21 mouse cellular contexts compared by ENCODE assay signal in the genomic region with DNA sequence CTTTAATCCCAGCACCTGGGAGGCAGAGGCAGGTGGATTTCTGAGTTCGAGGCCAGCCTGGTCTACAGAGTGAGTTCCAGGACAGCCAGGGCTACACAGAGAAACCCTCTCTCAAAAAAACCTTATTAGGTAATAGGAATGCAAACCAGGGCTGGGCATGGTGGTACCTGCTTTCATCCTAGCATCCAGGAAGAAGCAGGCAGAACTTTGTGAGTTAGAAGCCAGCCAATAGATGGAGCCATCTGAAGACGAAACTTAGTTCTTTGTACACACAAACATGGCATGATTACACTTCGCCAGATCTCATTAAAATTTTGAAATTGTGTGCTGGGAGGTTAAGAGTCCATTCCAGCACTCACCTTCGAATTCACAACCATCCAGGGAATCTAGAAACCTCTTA. TPM values are rescaled to one million over a fixed set of nuclear protein-coding genes. Genes with fewer than 3 reads are reported as not detected.
DNase-seq lines count a peak whose midpoint lies in the region; ATAC-seq and TF ChIP-seq lines count a peak whose summit lies in the region.
"Had no signal": no experiment of that assay in that cellular context is flagged by ENCODE, and none has a peak within 500 bp of the region (broad histone marks: within the 10 kb centered on the region; RNA-seq: fewer than 3 reads in every experiment).

No protein-coding gene starts in this region.

- H3K27ac ChIP-seq in embryonic facial prominence, embryonic 14.5 days (replicated peaks; ENCODE audit: low read depth, low read length), result no peak overlapping the region
- H3K27ac ChIP-seq in embryonic facial prominence, embryonic 10.5 days (replicated peaks), result no peak overlapping the region
- H3K27ac ChIP-seq in hindbrain, postnatal 0 days, result no peak overlapping the region
- no peak overlapping the region for H3K27ac ChIP-seq in hindbrain, embryonic 12.5 days
- H3K27ac ChIP-seq in lung, postnatal 0 days (ENCODE audit: low read length), result no peak overlapping the region
- no peak overlapping the region for H3K27ac ChIP-seq in intestine, postnatal 0 days (ENCODE audit: low read depth, low read length)
- H3K27ac ChIP-seq: embryonic facial prominence, embryonic 15.5 days; heart, embryonic 13.5 days; hindbrain, embryonic 14.5 days; left cerebral cortex, adult 2 months; liver, embryonic 14.5 days; midbrain, embryonic 13.5 days had no signal

- H3K9me3 ChIP-seq in embryonic facial prominence, embryonic 14.5 days (ENCODE audit: control insufficient read depth, low read length), result no peaks in the 10 kb centered on the region
- no peaks in the 10 kb centered on the region for H3K9me3 ChIP-seq in embryonic facial prominence, embryonic 10.5 days
- no peaks in the 10 kb centered on the region for H3K9me3 ChIP-seq in hindbrain, postnatal 0 days (ENCODE audit: low read length)
- H3K9me3 ChIP-seq in hindbrain, embryonic 12.5 days (replicated peaks), result no peaks in the 10 kb centered on the region
- H3K9me3 ChIP-seq in lung, postnatal 0 days (ENCODE audit: low read length), result no peaks in the 10 kb centered on the region
- no peaks in the 10 kb centered on the region for H3K9me3 ChIP-seq in intestine, postnatal 0 days (ENCODE audit: control insufficient read depth)
- H3K9me3 ChIP-seq: embryonic facial prominence, embryonic 15.5 days; heart, embryonic 13.5 days; midbrain, embryonic 13.5 days had no signal

- ATAC-seq in embryonic facial prominence, embryonic 14.5 days (ENCODE audit: low read depth), result 0 out of 2 replicates have a peak, but pooled peaks have one; percentile 27
- ATAC-seq in hindbrain, postnatal 0 days, result no peak
- no peak for ATAC-seq in hindbrain, embryonic 12.5 days (ENCODE audit: low FRiP score)
- ATAC-seq in lung, postnatal 0 days, result no peak
- ATAC-seq in intestine, postnatal 0 days, result no peak

- 80% methylated on average over 4 of the region's 4 CpGs for WGBS in embryonic facial prominence, embryonic 14.5 days
- WGBS in embryonic facial prominence, embryonic 10.5 days, result 78% methylated on average over 4 of the region's 4 CpGs
- WGBS in hindbrain, postnatal 0 days, result 81% methylated on average over 4 of the region's 4 CpGs
- WGBS in hindbrain, embryonic 12.5 days, result 83% methylated on average over 4 of the region's 4 CpGs
- 67% methylated on average over 4 of the region's 4 CpGs for WGBS in lung, postnatal 0 days
- WGBS in intestine, postnatal 0 days, result 70% methylated on average over 4 of the region's 4 CpGs

- H3K36me3 ChIP-seq in embryonic facial prominence, embryonic 14.5 days (ENCODE audit: control insufficient read depth, insufficient read depth, low read length), result 0 out of 2 replicates have a peak, but pooled peaks cover 11% of the 10 kb centered on the region
- peaks cover 22% of the 10 kb centered on the region for H3K36me3 ChIP-seq in embryonic facial prominence, embryonic 10.5 days (replicated peaks)
- no peaks in the 10 kb centered on the region for H3K36me3 ChIP-seq in hindbrain, postnatal 0 days (ENCODE audit: insufficient read depth, low read length)
- H3K36me3 ChIP-seq in hindbrain, embryonic 12.5 days, result 0 out of 2 replicates have a peak, but pooled peaks cover 6% of the 10 kb centered on the region
- H3K36me3 ChIP-seq in lung, postnatal 0 days (ENCODE audit: insufficient read depth, low read length), result no peaks in the 10 kb centered on the region
- H3K36me3 ChIP-seq in intestine, postnatal 0 days (ENCODE audit: control insufficient read depth, insufficient read depth), result 0 out of 2 replicates have a peak, but pooled peaks cover 3% of the 10 kb centered on the region
- H3K36me3 ChIP-seq: embryonic facial prominence, embryonic 15.5 days had no signal

- no peaks in the 10 kb centered on the region for H3K27me3 ChIP-seq in embryonic facial prominence, embryonic 14.5 days (replicated peaks; ENCODE audit: control insufficient read depth, insufficient read depth, low read length)
- H3K27me3 ChIP-seq in embryonic facial prominence, embryonic 10.5 days (replicated peaks; ENCODE audit: low read depth, poor library complexity, severe bottlenecking), result no peaks in the 10 kb centered on the region
- H3K27me3 ChIP-seq in hindbrain, postnatal 0 days (ENCODE audit: insufficient read depth, low read length), result no peaks in the 10 kb centered on the region
- H3K27me3 ChIP-seq in hindbrain, embryonic 12.5 days, result no peaks in the 10 kb centered on the region
- H3K27me3 ChIP-seq in lung, postnatal 0 days (replicated peaks; ENCODE audit: insufficient read depth, low read length), result no peaks in the 10 kb centered on the region
- no peaks in the 10 kb centered on the region for H3K27me3 ChIP-seq in intestine, postnatal 0 days (replicated peaks; ENCODE audit: control insufficient read depth, insufficient read depth, low read length)
- H3K27me3 ChIP-seq: embryonic facial prominence, embryonic 15.5 days; heart, embryonic 13.5 days; midbrain, embryonic 13.5 days had no signal

- TF ChIP-seq EP300 in lung, postnatal 0 days (IDR thresholded peaks at IDR 0.05), result no peak

- no peak overlapping the region for H3K4me3 ChIP-seq in embryonic facial prominence, embryonic 14.5 days (ENCODE audit: low read depth, low read length)
- H3K4me3 ChIP-seq in embryonic facial prominence, embryonic 10.5 days, result no peak overlapping the region
- no peak overlapping the region for H3K4me3 ChIP-seq in hindbrain, postnatal 0 days (ENCODE audit: low read length)
- no peak overlapping the region for H3K4me3 ChIP-seq in hindbrain, embryonic 12.5 days
- no peak overlapping the region for H3K4me3 ChIP-seq in lung, postnatal 0 days (ENCODE audit: low read depth, low read length)
- no peak overlapping the region for H3K4me3 ChIP-seq in intestine, postnatal 0 days (ENCODE audit: low read depth, low read length)
- H3K4me3 ChIP-seq: embryonic facial prominence, embryonic 15.5 days; heart, embryonic 13.5 days; left cerebral cortex, adult 2 months; midbrain, embryonic 13.5 days had no signal

- H3K4me1 ChIP-seq in embryonic facial prominence, embryonic 14.5 days (ENCODE audit: control insufficient read depth, insufficient read depth, low read length), result no peaks in the 10 kb centered on the region
- H3K4me1 ChIP-seq in embryonic facial prominence, embryonic 10.5 days, result no peaks in the 10 kb centered on the region
- no peaks in the 10 kb centered on the region for H3K4me1 ChIP-seq in hindbrain, postnatal 0 days (ENCODE audit: insufficient read depth, low read length)
- H3K4me1 ChIP-seq in hindbrain, embryonic 12.5 days, result no peaks in the 10 kb centered on the region
- no peaks in the 10 kb centered on the region for H3K4me1 ChIP-seq in lung, postnatal 0 days (ENCODE audit: insufficient read depth, low read depth, low read length)
- no peaks in the 10 kb centered on the region for H3K4me1 ChIP-seq in intestine, postnatal 0 days (replicated peaks; ENCODE audit: control insufficient read depth, insufficient read depth, low read length)
- H3K4me1 ChIP-seq: embryonic facial prominence, embryonic 15.5 days; heart, embryonic 13.5 days; midbrain, embryonic 13.5 days had no signal

- no peak overlapping the region for H3K9ac ChIP-seq in embryonic facial prominence, embryonic 14.5 days (ENCODE audit: low read depth, low read length)
- no peak overlapping the region for H3K9ac ChIP-seq in hindbrain, postnatal 0 days (replicated peaks; ENCODE audit: low read length)
- H3K9ac ChIP-seq in hindbrain, embryonic 12.5 days, result no peak overlapping the region
- H3K9ac ChIP-seq in lung, postnatal 0 days (replicated peaks; ENCODE audit: low read depth), result no peak overlapping the region
- no peak overlapping the region for H3K9ac ChIP-seq in intestine, postnatal 0 days (ENCODE audit: low read depth, low read length)
- H3K9ac ChIP-seq: embryonic facial prominence, embryonic 15.5 days; heart, embryonic 13.5 days; hindbrain, embryonic 14.5 days; liver, embryonic 14.5 days; midbrain, embryonic 13.5 days had no signal

- 0 out of 2 replicates have a peak, but pooled peaks have one; percentile 8 for TF ChIP-seq CTCF in hindbrain, postnatal 0 days (IDR thresholded peaks at IDR 0.05; ENCODE audit: low read depth)
- 0 out of 2 replicates have a peak, but pooled peaks have one; percentile 5 for TF ChIP-seq CTCF in lung, postnatal 0 days (IDR thresholded peaks at IDR 0.05)
- TF ChIP-seq CTCF in intestine, postnatal 0 days (IDR thresholded peaks at IDR 0.05; ENCODE audit: low read depth), result peak; percentile 31

- H3K4me2 ChIP-seq in embryonic facial prominence, embryonic 14.5 days (ENCODE audit: low read depth, low read length), result no peak overlapping the region
- no peak overlapping the region for H3K4me2 ChIP-seq in hindbrain, postnatal 0 days (ENCODE audit: low read depth, low read length)
- no peak overlapping the region for H3K4me2 ChIP-seq in hindbrain, embryonic 12.5 days (replicated peaks)
- H3K4me2 ChIP-seq in lung, postnatal 0 days (replicated peaks; ENCODE audit: low read depth, low read length), result no peak overlapping the region
- no peak overlapping the region for H3K4me2 ChIP-seq in intestine, postnatal 0 days (replicated peaks; ENCODE audit: low read depth)
- H3K4me2 ChIP-seq: embryonic facial prominence, embryonic 15.5 days; heart, embryonic 13.5 days; hindbrain, embryonic 14.5 days; midbrain, embryonic 13.5 days had no signal

- no peak for DNase-seq in embryonic facial prominence, embryonic 14.5 days (ENCODE audit: low spot score)
- DNase-seq in embryonic facial prominence, embryonic 10.5 days (ENCODE audit: low spot score), result no peak
- peak; percentile 16 for DNase-seq in hindbrain, postnatal 0 days (ENCODE audit: low spot score)
- no peak for DNase-seq in lung, postnatal 0 days (ENCODE audit: low spot score)
- DNase-seq in lung, adult 18-20 months, result no peak
- no peak for DNase-seq in cerebellum, adult 11-12 months
- DNase-seq: cerebellum, adult 9-11 months; kidney, adult 11 months; kidney, postnatal 25 days; lung, postnatal 14 days; retina, postnatal 1 day; right cerebral cortex, postnatal 4 days had no signal

RNA-seq across cellular contexts. Expression of a gene that starts 10.9 kb away (rescaled TPM):
- polyA plus RNA-seq in embryonic facial prominence, embryonic 14.5 days (2014; fragmentation: Nextera tagmentation; extraction: Ambion mirVana), result 21.3 and 25.8 TPM in 2 replicates
- polyA plus RNA-seq in embryonic facial prominence, embryonic 10.5 days (2016; fragmentation: Nextera tagmentation; extraction: Ambion mirVana), result 9.1 and 12.3 TPM in 2 replicates
- 33.2 and 37.0 TPM in 2 replicates for total RNA-seq in hindbrain, postnatal 0 days (2014; rRNA removed)
- polyA plus RNA-seq in hindbrain, postnatal 0 days (2015; fragmentation: Nextera tagmentation; extraction: Ambion mirVana), result 17.8 and 21.8 TPM in 2 replicates
- 22.2 and 22.6 TPM in 2 replicates for polyA plus RNA-seq in hindbrain, embryonic 12.5 days (2016; fragmentation: Nextera tagmentation; extraction: Ambion mirVana)
- polyA plus RNA-seq in lung, postnatal 0 days (2015; fragmentation: Nextera tagmentation; extraction: Ambion mirVana), result 3.1 and 4.0 TPM in 2 replicates
- polyA plus RNA-seq in intestine, postnatal 0 days (2015; fragmentation: Nextera tagmentation; extraction: Ambion mirVana), result 328 and 422 TPM in 2 replicates
- total RNA-seq: granulocyte monocyte progenitor cell, adult 5-6 weeks had no signal

Comparison
In these comparisons a context has a peak if more than half of its experiments do, and no peak if none do; other contexts are left out.
1. RNA of a gene that starts 10.9 kb away (polyA plus RNA-seq): 328 to 422 TPM in intestine, postnatal 0 days; 22.2 to 22.6 TPM in hindbrain, embryonic 12.5 days, 17.8 to 21.8 TPM in hindbrain, postnatal 0 days, 21.3 to 25.8 TPM in embryonic facial prominence, embryonic 14.5 days, 9.1 to 12.3 TPM in embryonic facial prominence, embryonic 10.5 days and 3.1 to 4.0 TPM in lung, postnatal 0 days; every median in the first group is over 10 times any median in the second.
2. Peak in every context shown above with its lines, with median percentiles within 50 percentile points of each other: CTCF ChIP-seq.